Mouse (Mus musculus) limb, embryonic 13.5 days (tissue): Measurements from ENCODE around the gene Vps13d. TPM values are rescaled to one million over a fixed set of nuclear protein-coding genes. Genes with fewer than 3 reads are reported as not detected.

ENCODE experiments used
- ATAC-seq: fragments of 200-750 bp; cut with Nextera tagmentation; 2 replicates; pipeline ENCODE4 v1.8.0; 2017; ENCODE audit warnings: low read depth, moderate number of reproducible peaks, moderate TSS enrichment; ENCODE audit not compliant: low FRiP score
- H3K27ac ChIP-seq: fragments of 300-500 bp; sonication (generic); 2 replicates; pipeline ENCODE4 v1.5.1; 2015; ENCODE audit warnings: inconsistent platforms, mild to moderate bottlenecking, moderate library complexity
- H3K27me3 ChIP-seq: fragments of 300-500 bp; sonication (generic); 2 replicates; pipeline ENCODE4 v1.6.1; 2015; ENCODE audit warnings: mild to moderate bottlenecking, inconsistent platforms
- H3K36me3 ChIP-seq: fragments of 300-500 bp; sonication (generic); 2 replicates; pipeline ENCODE4 v1.6.1; 2015; ENCODE audit warnings: inconsistent platforms, mild to moderate bottlenecking, moderate library complexity
- H3K4me1 ChIP-seq: fragments of 300-500 bp; sonication (generic); 2 replicates; pipeline ENCODE4 v1.6.1; 2015; ENCODE audit warnings: inconsistent platforms
- H3K4me2 ChIP-seq: fragments of 300-500 bp; sonication (generic); replicated peaks from 2 replicates; pipeline ENCODE4 v1.6.1; 2015; ENCODE audit warnings: inconsistent platforms, mild to moderate bottlenecking, moderate library complexity
- H3K4me3 ChIP-seq: fragments of 300-500 bp; sonication (generic); 2 replicates; pipeline ENCODE4 v1.5.1; 2015; ENCODE audit warnings: moderate library complexity, mild to moderate bottlenecking, inconsistent platforms
- H3K9ac ChIP-seq: fragments of 300-500 bp; sonication (generic); 2 replicates; pipeline ENCODE4 v1.6.1; 2015; ENCODE audit warnings: mild to moderate bottlenecking, inconsistent platforms
- H3K9me3 ChIP-seq: fragments of 300-500 bp; sonication (generic); 2 replicates; pipeline ENCODE4 v1.6.1; 2016; ENCODE audit warnings: inconsistent platforms
- WGBS: fragments of 180-500 bp; shearing (Covaris S2); methylation state at CpG from one replicate; pipeline ENCODE4 v1.1.7; 2015; 5-methylcytosine and 5-hydroxymethylcytosine counted together
- polyA plus RNA-seq: library from polyadenylated mRNA; unstranded; fragments of >200 nt; fragmentation: Nextera tagmentation; extraction: Ambion mirVana; gene quantifications from 2 replicates; pipeline ENCODE4 v1.2.1, GENCODE M21; 2015

Vps13d gene
- polyA plus RNA-seq, 1 experiment from 2014 or later = 13.1 TPM

GRCm38 (mm10) chr4:145020383-145020782, 174.4 kb downstream of the Vps13d start:
- no peak overlapping the region for H3K9ac ChIP-seq
- 90% methylated on average over 2 of the region's 2 CpGs for WGBS
- no peak overlapping the region for H3K4me3 ChIP-seq
- ATAC-seq = no peak
- peaks cover 42% of the 10 kb centered on the region for H3K36me3 ChIP-seq
- H3K9me3 ChIP-seq = no peaks in the 10 kb centered on the region
- H3K4me2 ChIP-seq = no peak overlapping the region
- H3K27me3 ChIP-seq = no peaks in the 10 kb centered on the region
- no peak overlapping the region for H3K27ac ChIP-seq
- H3K4me1 ChIP-seq = peaks cover 28% of the 10 kb centered on the region

GRCm38 (mm10) chr4:145019121-145019714, 175.6 kb downstream of the Vps13d start:
- Histone ChIP-seq H3K9me3 (no peaks in the 10 kb centered on the region), H3K4me1 (peaks cover 16% of the 10 kb centered on the region), H3K4me2 (no peak overlapping the region), H3K27me3 (no peaks in the 10 kb centered on the region), H3K27ac (no peak overlapping the region), H3K36me3 (peaks cover 43% of the 10 kb centered on the region), H3K4me3 (no peak overlapping the region), H3K9ac (no peak overlapping the region)
- no peak for ATAC-seq
- 86% methylated on average over 3 of the region's 3 CpGs for WGBS

GRCm38 (mm10) chr4:145017745-145018144, 177.1 kb downstream of the Vps13d start:
- Histone ChIP-seq H3K27me3 (no peaks in the 10 kb centered on the region), H3K4me3 (no peak overlapping the region), H3K36me3 (peaks cover 49% of the 10 kb centered on the region), H3K9ac (no peak overlapping the region), H3K9me3 (no peaks in the 10 kb centered on the region), H3K4me1 (0 out of 2 replicates have a peak, but pooled peaks cover 13% of the 10 kb centered on the region), H3K4me2 (no peak overlapping the region), H3K27ac (no peak overlapping the region)
- WGBS = 79% methylated on average over 2 of the region's 2 CpGs
- ATAC-seq = no peak

GRCm38 (mm10) chr4:145016669-145017068, 178.1 kb downstream of the Vps13d start:
- Histone ChIP-seq H3K4me1 (peaks cover 20% of the 10 kb centered on the region), H3K4me2 (no peak overlapping the region), H3K27ac (no peak overlapping the region), H3K9ac (no peak overlapping the region), H3K4me3 (no peak overlapping the region), H3K27me3 (no peaks in the 10 kb centered on the region), H3K36me3 (peaks cover 49% of the 10 kb centered on the region), H3K9me3 (no peaks in the 10 kb centered on the region)
- WGBS = 95% methylated on average over 1 of the region's 1 CpGs
- no peak for ATAC-seq

DNA sequence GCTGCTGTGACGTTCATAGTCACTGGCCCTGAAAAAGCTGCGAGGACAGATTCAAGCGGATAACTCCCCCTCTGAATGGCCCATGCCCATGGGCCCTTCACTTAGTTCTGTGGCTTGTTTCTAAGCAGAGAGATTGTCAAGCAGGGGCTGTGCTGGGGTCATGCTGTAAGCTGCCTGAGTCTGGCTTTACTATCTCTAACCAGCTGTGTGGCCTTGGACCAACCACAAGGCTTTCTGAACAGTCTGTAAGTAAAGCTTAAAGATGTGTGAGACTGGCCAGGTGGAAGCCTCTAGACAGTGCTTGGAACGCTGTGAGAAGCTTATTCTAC, 180.2 kb downstream of the Vps13d start:
- no peak for ATAC-seq
- H3K36me3 ChIP-seq = peaks cover 44% of the 10 kb centered on the region
- H3K27ac ChIP-seq = no peak overlapping the region
- H3K4me1 ChIP-seq = peaks cover 41% of the 10 kb centered on the region
- WGBS = 78% methylated on average over 4 of the region's 4 CpGs
- no peaks in the 10 kb centered on the region for H3K27me3 ChIP-seq
- no peak overlapping the region for H3K4me2 ChIP-seq
- H3K9me3 ChIP-seq = no peaks in the 10 kb centered on the region
- H3K9ac ChIP-seq = no peak overlapping the region
- no peak overlapping the region for H3K4me3 ChIP-seq

DNA sequence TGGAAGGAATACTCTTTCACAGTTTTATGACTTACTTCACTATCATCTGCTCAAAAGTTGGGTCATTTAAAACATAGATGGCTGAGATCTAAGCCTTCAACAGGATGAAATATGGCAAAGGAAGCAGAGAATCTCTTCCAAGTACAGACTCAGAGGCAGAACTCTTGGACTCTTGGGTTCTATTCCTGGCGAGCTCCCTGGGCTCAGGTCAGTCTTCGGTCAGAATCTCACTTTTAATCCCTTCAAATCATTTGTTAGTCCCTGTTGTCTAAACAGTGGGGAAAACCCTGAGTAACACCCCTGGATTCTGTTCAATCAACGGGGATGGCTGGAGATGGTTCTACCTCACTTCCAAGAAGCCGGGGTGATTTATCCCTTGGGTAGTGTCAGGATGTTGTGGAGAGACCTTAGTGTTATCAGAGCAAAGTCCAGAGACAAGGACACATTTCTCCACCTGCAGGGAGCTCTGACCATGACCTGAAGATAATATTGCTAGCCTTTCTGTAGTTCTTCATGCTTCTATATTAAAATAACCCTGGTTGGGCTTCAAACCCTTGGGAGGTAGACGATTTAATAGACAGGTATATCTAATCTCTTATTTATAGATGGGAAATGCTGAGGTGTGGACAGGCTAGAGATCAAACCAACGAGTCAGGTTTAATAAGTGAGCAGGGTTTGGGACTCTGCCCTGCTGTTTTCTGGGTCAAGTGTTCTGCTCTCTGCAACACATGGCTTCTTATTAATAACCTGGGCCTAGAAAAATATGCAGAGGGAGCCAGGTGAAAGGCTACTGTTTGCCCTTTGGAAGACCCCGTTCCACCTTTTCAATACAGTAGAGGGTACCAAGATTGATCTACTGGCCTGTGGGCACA, 180.8 kb downstream of the Vps13d start:
- H3K9ac ChIP-seq = no peak overlapping the region
- H3K4me2 ChIP-seq = no peak overlapping the region
- no peak for ATAC-seq
- H3K4me3 ChIP-seq = no peak overlapping the region
- H3K27ac ChIP-seq = no peak overlapping the region
- no peaks in the 10 kb centered on the region for H3K9me3 ChIP-seq
- WGBS = 76% methylated on average over 7 of the region's 7 CpGs
- peaks cover 47% of the 10 kb centered on the region for H3K4me1 ChIP-seq
- H3K36me3 ChIP-seq = peaks cover 38% of the 10 kb centered on the region
- H3K27me3 ChIP-seq = no peaks in the 10 kb centered on the region

DNA sequence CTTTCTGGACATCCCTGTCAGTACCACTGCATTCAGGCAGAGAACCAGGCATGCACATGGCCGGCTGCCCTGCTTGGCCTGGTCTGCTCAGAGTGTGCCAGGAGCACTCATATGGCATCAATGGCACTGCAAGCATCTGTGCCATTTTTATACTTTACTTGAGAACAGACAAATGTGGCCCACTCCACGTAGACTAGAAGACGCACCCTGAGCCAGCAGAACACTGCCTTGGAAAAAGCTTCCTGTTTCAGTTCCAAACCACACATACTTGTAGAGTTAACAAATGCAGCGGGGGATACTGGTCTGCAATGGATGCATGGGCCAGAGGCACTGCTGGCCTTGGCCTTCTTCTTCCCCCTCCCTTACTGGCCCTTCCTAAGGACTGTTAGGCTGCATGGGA, 181.6 kb downstream of the Vps13d start:
- WGBS = 83% methylated on average over 4 of the region's 4 CpGs
- no peak overlapping the region for H3K4me3 ChIP-seq
- H3K36me3 ChIP-seq = peaks cover 34% of the 10 kb centered on the region
- no peaks in the 10 kb centered on the region for H3K27me3 ChIP-seq
- H3K27ac ChIP-seq = no peak overlapping the region
- peaks cover 51% of the 10 kb centered on the region for H3K4me1 ChIP-seq
- no peaks in the 10 kb centered on the region for H3K9me3 ChIP-seq
- H3K9ac ChIP-seq = no peak overlapping the region
- H3K4me2 ChIP-seq = no peak overlapping the region
- no peak for ATAC-seq

- H3K4me3 ChIP-seq = no peak overlapping the region
- 65% methylated on average over 3 of the region's 3 CpGs for WGBS
- no peak overlapping the region for H3K27ac ChIP-seq
- ATAC-seq = no peak
- H3K27me3 ChIP-seq = no peaks in the 10 kb centered on the region
- H3K36me3 ChIP-seq = peaks cover 17% of the 10 kb centered on the region
- H3K9me3 ChIP-seq = no peaks in the 10 kb centered on the region
- H3K9ac ChIP-seq = 0 out of 2 replicates have a peak overlapping the region, but pooled peaks have one; percentile 8
- H3K4me2 ChIP-seq = no peak overlapping the region
- H3K4me1 ChIP-seq = peaks cover 51% of the 10 kb centered on the region
These were observed 183.6 kb downstream of the Vps13d start for GRCm38 (mm10) chr4:145011156-145011555.

- no peaks in the 10 kb centered on the region for H3K9me3 ChIP-seq
- no peak for ATAC-seq
- H3K27me3 ChIP-seq = no peaks in the 10 kb centered on the region
- 50% methylated on average over 7 of the region's 7 CpGs for WGBS
- no peak overlapping the region for H3K4me2 ChIP-seq
- peaks cover 10% of the 10 kb centered on the region; the same call in 1 of the 2 replicates for H3K36me3 ChIP-seq
- peak overlapping the region; percentile 63; the same call in 1 of the 2 replicates for H3K27ac ChIP-seq
- no peak overlapping the region for H3K4me3 ChIP-seq
- peaks cover 51% of the 10 kb centered on the region for H3K4me1 ChIP-seq
- H3K9ac ChIP-seq = no peak overlapping the region
These were observed 184.9 kb downstream of the Vps13d start for GRCm38 (mm10) chr4:145009934-145010333.

DNA sequence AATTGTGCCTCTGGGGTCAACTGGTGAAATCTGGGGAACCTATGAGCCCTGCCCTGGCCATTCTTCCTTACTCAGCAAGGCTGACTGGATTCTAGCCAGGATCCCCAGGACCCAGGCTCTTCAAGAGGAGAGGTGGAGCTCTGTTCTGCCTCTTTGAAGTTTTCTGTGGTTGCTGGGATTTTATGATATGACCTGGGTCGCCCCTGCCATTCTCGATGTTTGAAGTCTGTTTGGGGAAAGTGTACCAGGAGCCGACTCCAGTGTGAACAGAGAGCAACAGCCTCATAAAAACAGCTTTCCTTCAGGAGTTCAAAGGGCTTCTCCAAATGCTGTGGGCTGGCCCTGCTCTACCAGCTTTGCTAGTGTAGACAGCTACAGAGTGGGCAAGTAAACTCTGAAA, 185.4 kb downstream of the Vps13d start:
- Histone ChIP-seq H3K4me1 (peaks cover 51% of the 10 kb centered on the region), H3K4me3 (no peak overlapping the region), H3K9ac (no peak overlapping the region), H3K27ac (peak overlapping the region; percentile 63; the same call in 1 of the 2 replicates), H3K27me3 (no peaks in the 10 kb centered on the region), H3K4me2 (no peak overlapping the region), H3K9me3 (no peaks in the 10 kb centered on the region), H3K36me3 (peaks cover 15% of the 10 kb centered on the region)
- ATAC-seq = peak; percentile 55
- 8% methylated on average over 3 of the region's 3 CpGs for WGBS

DNA sequence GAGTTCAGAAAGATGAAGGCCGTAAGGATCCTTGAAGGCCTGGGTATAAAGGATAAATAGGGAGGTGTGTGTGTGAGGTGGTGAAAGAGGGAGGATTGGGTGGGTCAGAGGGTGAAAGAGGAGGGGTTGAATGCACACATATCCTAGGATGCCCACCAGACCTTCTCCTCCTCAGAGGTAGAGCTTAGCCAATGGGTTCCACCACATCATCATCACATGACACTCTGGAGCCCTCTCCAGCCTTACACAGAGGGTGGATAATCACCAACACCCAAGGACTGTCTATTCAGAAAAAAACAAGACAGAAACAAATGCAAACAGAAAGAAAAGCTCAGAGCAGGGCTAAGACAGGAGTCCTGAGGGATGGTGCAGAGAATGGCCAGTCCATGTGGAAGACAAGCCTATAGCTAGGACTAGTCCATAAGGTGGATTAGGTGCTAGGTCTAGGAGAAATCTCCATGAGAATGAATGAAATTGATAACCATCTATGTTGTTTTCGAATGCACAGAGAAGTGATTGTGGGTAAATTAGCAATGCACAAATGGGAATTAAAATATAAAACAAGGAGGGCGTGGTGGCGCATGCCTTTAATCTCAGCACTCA, 188.8 kb downstream of the Vps13d start:
- H3K4me2 ChIP-seq = no peak overlapping the region
- 92% methylated on average over 4 of the region's 4 CpGs for WGBS
- peaks cover 13% of the 10 kb centered on the region; the same call in 1 of the 2 replicates for H3K36me3 ChIP-seq
- peaks cover 26% of the 10 kb centered on the region for H3K4me1 ChIP-seq
- no peaks in the 10 kb centered on the region for H3K9me3 ChIP-seq
- H3K27me3 ChIP-seq = no peaks in the 10 kb centered on the region
- H3K9ac ChIP-seq = no peak overlapping the region
- H3K27ac ChIP-seq = no peak overlapping the region
- H3K4me3 ChIP-seq = no peak overlapping the region
- ATAC-seq = no peak

DNA sequence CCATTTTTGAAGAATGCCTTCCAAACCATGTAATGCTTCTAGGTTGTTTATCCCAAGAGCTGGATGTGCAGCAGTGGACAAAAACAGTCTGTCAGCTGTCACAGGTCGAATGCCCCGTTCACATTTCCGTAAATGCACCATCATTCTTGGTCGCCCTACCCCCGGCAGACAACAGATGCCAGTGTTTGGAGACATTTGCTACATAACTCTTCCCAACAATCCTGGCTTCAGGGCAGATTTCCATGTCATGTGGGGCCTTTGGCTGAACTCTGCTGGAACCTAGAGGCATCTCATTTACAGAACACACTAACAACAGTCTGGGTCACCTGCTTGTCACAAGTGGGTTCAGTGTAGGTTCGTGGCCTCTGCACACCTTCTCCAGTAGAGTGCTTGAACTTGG, 190.6 kb downstream of the Vps13d start:
- ATAC-seq = no peak
- Histone ChIP-seq H3K4me2 (no peak overlapping the region), H3K27me3 (no peaks in the 10 kb centered on the region), H3K4me3 (no peak overlapping the region), H3K27ac (no peak overlapping the region), H3K4me1 (peaks cover 26% of the 10 kb centered on the region), H3K9ac (no peak overlapping the region), H3K9me3 (no peaks in the 10 kb centered on the region), H3K36me3 (peaks cover 13% of the 10 kb centered on the region; the same call in 1 of the 2 replicates)
- WGBS = 80% methylated on average over 6 of the region's 6 CpGs
